Mouse (Mus musculus): ENCODE measurements at regions not wholly inside any gene's neighbourhood (a gene's known extent, or its start where the extent isn't known, plus 50 kb on each side); places are given as distances from the start of the nearest gene placed in this dataset.
"Not testable (repeated sequence)": the region's sequence is repeated elsewhere in the genome, so short reads cannot be mapped to it uniquely, and the experiment has no call there.

GRCm38 (mm10) chr1:43302657-43303056 lies 105.9 kb upstream of the Fhl2 start:
- in situ Hi-C loops (cut with MboI, MseI): loop anchor here (5.0 kb wide), 1 partner anchor 75 kb away; no protein-coding TSS in a partner anchor

- in situ Hi-C loops (cut with MboI, MseI): no loop called here
These were observed 108.8 kb upstream of the Fhl2 start for GRCm38 (mm10) chr1:43305349-43306278.

GRCm38 (mm10) chr1:43310711-43311695 lies 114.2 kb upstream of the Fhl2 start:
- in situ Hi-C loops (cut with MboI, MseI): no loop called here

- in situ Hi-C loops (cut with MboI, MseI): not testable (repeated sequence)
These were observed 119.5 kb upstream of the Fhl2 start for GRCm38 (mm10) chr1:43316331-43316730.

- in situ Hi-C loops (cut with MboI, MseI): no loop called here
These were observed 120.5 kb upstream of the Fhl2 start for GRCm38 (mm10) chr1:43317076-43317871.

GRCm38 (mm10) chr1:43333488-43333887 lies 110.9 kb upstream of the Nck2 start:
- in situ Hi-C loops (cut with MboI, MseI): not testable (repeated sequence)

GRCm38 (mm10) chr1:43337168-43337784 lies 107.1 kb upstream of the Nck2 start:
- in situ Hi-C loops (cut with MboI, MseI): no loop called here

- in situ Hi-C loops (cut with MboI, MseI): no loop called here
These were observed 106.1 kb upstream of the Nck2 start for GRCm38 (mm10) chr1:43338096-43338915.

GRCm38 (mm10) chr1:43342848-43343247 lies 101.5 kb upstream of the Nck2 start:
- in situ Hi-C loops (cut with MboI, MseI): no loop called here

- in situ Hi-C loops (cut with MboI, MseI): no loop called here
These were observed 101.0 kb upstream of the Nck2 start for GRCm38 (mm10) chr1:43343410-43343809.

GRCm38 (mm10) chr1:43344001-43344400 lies 100.4 kb upstream of the Nck2 start:
- in situ Hi-C loops (cut with MboI, MseI): no loop called here

GRCm38 (mm10) chr1:43347152-43347551 lies 97.2 kb upstream of the Nck2 start:
- in situ Hi-C loops (cut with MboI, MseI): no loop called here

- in situ Hi-C loops (cut with MboI, MseI): no loop called here
These were observed 94.4 kb upstream of the Nck2 start for GRCm38 (mm10) chr1:43349966-43350365.

GRCm38 (mm10) chr1:43358191-43358590 lies 86.2 kb upstream of the Nck2 start:
- in situ Hi-C loops (cut with MboI, MseI): loop anchor here (5.0 kb wide), 1 partner anchor 89 kb away; no protein-coding TSS in a partner anchor

- in situ Hi-C loops (cut with MboI, MseI): loop anchor here (5.0 kb wide), 1 partner anchor 88 kb away; no protein-coding TSS in a partner anchor
These were observed 84.7 kb upstream of the Nck2 start for GRCm38 (mm10) chr1:43359662-43360061.

- in situ Hi-C loops (cut with MboI, MseI): no loop called here
These were observed 84.1 kb upstream of the Nck2 start for GRCm38 (mm10) chr1:43360291-43360690.

GRCm38 (mm10) chr1:43360741-43361140 lies 83.6 kb upstream of the Nck2 start:
- in situ Hi-C loops (cut with MboI, MseI): no loop called here

GRCm38 (mm10) chr1:43361455-43361863 lies 82.9 kb upstream of the Nck2 start:
- in situ Hi-C loops (cut with MboI, MseI): no loop called here

GRCm38 (mm10) chr1:43362136-43362535 lies 82.2 kb upstream of the Nck2 start:
- in situ Hi-C loops (cut with MboI, MseI): no loop called here

- in situ Hi-C loops (cut with MboI, MseI): no loop called here
These were observed 81.2 kb upstream of the Nck2 start for GRCm38 (mm10) chr1:43363178-43363577.
